Mouse (Mus musculus): ENCODE measurements around the gene Fat1.

Fat1 gene

DNA sequence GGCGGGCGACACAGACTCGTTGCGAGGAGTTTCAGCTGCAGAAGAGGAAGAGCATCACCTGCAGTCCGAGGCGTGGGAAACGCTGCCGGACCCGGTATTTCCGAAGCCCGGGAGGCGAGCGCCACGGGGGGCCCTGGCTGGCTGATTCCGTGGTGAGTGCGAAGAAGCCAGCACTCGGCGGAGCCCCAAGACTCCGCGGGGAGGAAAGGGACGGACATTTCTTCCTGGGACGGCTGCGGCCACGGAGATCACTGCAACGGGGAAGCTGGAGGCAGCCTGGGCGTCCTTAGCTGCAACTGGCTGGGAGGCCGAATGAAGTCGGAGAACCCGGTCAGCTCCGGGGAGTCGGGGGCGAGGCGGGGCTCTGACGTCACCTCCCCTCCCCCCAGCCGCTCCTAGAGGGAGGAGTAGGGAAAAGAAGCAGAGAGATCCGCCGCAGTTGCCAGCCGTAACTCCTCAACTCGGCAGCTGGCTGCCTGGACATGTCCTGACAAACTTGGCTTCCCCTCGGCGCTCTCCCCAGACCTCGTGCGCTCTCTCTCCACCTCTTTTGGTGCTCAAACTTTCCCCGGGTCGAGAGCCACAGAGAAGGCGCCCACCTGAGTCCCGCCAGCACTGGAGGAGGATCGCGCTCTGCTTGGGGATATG lies at the start of gene Fat1:
TSS of gene Fat1 (plus strand) at position 598 of the 648 bp plus-strand sequence.
- peak; percentile 97 for DNase-seq

DNA sequence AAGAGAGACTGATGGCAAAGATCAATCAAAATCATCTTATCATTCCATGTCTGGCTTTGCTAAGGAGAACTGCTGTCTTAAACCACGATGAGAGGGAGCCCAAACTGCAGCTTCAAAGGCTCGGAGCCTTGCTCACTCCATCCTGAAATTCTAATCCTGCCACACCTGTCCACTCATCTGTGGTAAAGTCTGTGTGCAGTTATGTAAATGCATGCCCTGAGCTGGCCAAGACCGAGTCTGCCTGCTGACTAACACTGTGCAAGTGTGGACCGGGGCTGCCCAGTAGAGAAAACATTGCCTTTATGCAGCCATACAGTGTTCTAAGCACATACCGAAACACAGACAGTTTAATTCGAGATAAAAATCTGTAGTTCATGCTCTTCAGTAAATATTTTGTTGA lies 40.6 kb upstream of the Fat1 start:
- peak in 1 of 2 experiments; percentile 19 for DNase-seq

DNA sequence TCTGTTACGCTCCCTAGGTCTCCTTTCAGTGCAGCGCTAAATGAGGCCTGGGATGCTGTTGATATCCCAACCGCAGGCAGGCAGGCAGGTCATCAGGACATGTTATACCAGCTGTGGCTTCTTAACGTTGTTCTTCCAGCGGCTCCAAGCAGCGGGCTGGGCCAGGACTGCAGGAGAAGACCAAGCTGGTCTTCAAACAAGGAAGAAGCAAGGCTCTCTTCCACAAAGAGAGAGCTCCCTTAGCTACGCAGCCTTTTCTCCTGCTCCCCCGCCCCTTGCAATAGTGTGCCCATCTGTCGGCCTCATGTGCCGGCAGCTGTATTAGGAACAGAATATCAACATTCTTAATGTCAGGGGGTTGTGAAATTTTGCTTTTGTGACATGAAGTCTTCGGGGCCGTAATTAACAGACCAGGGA lies 35.7 kb upstream of the Fat1 start:
- peak; percentile 38 to 54 for DNase-seq

DNA sequence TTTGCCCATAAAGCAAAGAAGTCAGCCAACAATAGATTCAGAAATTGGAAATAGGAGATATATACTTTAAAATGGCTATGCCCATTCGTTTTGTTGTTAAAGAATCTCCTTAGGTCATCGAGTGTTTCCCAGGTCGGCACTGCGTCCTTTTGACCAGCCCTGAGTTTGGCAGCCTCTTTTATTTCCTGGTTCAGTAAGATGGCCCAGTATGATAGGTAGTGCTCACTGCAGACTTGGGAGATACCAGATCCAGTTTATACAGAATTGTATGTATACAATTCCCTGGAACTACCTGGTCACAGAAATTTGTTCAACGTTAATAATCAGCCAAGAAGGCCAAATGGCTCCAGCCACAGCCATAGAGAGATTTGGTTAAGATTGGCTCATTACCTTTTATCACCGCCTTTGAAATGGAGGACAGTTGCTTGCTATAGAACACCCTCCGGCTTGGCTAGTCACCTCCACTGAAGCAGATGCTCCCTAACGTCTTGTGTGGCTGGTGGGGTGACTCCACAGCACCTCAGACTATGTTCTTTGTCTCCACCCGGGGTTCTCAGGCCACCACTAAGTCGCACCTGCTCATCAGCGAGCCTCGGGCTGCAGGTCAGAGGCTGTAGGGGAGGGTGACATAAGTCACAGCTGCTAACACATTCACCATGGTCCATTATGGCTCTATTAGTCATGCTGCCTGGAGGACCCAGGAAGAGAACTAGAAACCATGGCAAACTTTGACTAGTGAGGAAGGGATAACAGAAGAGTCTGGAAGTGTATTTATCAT lies 23.9 kb upstream of the Fat1 start:
- DNase-seq = no peak

DNA sequence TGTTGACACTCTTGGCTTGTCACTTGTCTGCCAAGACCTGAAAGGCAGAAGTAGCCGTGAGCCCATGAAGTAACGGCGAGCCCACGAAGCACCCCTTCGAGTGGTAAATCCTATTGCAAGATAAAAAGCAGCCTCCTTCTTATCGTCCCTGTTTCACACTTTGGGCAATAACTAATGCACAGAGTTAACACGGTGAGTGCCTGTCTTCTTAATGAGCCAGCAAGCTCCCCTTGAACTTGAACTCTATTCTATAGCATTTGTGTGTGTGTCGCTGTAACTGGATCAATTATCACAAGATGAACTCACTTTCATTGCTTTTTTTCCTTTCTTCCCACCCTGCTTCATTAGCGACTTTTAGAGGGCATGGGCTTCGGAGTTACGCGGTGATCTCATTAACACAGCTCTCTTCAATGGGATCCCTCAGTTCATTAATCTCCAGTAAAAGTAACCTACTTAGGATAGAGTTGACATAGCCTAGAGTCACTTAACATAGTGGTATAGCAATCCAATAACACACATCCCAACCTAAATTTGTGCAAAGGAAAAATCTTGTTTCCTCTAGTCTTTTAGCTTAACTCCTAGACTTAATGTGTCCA lies 15.7 kb upstream of the Fat1 start:
- DNase-seq = no peak

DNA sequence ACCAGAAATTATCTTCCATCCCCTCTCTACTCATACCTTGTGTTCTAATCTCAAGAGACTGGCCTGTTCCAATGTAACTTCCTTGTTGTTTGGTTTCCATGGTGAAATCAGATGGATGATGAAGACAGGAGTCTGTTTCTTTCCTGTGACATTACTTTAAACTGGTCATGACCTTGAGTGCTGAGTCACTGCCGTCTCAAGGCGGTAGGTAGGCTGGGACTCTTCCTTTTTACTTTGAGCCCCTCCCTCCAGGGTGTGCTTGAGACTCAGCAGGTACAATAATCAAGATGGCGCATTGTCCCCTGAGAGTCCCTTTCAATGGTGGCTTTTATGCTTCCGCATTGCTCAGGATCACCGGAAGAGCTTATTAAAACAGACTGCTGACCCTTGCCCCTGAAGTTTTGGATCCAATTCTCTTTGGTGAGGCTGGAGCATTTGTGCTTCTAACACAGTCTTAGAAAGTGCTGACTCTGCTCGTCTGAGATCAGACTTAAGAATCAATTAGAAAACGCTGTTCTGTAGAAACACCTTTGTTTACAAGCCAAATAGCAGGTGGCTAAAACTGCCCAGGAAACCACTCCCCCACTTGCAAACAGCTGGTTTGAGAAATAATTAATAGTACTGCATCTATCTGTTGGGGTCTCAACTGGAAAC lies 14.7 kb upstream of the Fat1 start:
- no peak for DNase-seq

DNA sequence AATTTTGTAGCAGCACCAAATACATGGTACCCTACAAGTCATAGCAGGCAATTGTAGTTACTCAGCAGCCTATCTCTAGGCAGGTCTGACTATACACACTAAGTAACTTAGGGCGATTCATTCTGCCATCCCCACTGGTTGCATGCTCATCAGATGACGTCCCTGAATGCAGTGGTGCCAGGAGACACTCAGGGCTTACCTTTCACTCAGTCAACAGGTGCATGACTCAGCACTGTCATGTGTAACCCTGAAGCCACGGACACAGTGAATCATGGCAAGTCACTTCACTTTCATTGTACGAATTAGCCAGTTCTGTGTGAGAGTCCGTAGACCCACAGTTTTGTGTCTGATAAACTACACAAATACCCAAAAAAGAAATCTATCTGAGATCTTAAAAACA lies 10.3 kb upstream of the Fat1 start:
- no peak for DNase-seq

DNA sequence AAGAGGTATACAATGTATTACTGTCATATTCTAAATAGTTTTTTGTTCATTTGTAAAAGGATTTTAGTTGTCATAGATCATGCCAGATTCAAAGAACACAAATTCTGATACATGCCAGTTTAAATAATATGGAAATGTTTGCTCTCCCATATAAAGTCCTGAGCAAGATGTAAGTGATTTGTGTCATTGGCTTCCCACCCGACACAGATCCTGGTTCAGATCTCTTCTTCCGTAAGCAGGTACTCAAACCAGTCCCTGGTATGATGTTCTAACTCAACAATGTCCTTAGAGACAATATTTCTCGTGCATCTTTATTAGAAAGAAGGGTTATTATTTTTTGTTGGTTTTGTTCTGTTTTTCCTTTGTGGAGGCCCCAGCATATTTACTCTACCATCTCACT lies 5.2 kb upstream of the Fat1 start:
- DNase-seq = no peak

DNA sequence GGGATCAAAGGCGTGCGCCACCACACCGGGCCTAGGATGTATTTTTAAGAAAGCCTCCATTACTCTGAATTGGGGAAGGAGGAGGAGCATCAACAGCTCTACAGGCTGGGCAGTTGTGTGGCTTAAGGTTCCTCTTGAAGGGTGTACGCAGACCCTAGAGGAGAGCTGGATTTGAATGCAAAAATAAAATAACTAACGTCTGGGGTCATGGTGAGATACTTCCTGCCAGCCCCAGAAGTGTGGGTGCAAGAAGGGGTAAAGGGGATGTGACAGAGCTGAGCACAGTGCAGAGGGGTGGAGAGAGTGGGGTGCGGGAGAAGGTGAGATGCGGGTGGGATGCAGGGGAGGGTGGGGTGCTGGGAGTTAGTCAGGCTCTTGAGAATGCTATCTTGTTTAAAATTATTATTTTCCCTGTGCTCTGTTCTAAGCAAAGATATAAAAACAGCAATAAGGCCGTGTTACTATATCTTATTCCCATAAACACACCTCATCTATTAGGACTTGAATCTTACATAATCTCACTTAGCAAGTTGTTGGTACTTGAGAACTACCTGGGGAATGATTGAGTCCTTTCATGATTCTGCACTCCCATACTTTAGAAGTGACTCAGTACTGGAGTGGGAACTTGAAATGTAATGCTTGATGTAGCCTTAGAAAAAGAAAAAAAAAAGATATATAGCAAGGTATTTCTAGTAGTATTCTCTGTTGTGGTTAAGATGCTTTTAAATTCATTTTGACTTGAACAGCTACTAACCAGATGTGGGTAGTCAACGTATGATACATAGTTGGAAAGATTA lies 2.5 kb upstream of the Fat1 start:
- DNase-seq = no peak

DNA sequence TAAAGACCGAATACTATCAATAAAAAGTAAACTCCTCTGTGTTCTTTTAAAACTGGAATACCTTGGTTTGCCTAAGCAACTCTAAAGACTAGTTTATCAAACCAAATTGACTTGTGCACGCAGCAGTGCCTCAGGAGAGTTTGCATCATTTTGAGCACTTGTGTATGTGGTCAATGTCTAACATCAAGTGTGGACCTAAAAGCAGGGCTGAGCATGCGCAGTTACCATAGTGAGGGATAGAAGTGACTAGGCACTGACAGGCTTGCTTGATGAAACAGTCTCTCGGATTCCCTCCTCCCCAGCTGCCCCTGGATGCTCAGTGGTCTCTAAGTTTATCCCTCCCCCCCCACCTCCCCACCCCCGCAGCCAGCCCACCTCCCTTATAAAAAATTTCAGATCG lies 1.8 kb upstream of the Fat1 start:
- DNase-seq = no peak

DNA sequence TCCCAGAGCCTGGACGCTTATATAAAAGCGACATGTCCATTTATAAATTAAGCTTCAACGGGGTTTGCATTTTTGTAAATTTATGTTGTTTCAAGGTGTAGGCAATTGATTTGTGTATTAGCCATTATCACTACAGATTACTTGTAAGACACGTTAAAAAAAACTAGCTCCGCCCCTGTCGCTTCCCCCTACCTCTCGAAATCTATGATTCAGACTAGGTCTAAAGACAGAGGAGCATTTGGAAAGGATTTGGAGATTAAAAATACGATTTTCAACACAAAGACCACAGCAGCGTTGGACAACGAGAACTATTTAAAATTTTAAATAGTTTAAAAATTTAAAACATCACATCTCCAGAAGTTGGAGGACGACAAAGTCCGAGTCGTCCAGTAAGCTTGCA lies 831 bp upstream of the Fat1 start:
- DNase-seq = peak in 1 of 2 experiments; percentile 26

DNA sequence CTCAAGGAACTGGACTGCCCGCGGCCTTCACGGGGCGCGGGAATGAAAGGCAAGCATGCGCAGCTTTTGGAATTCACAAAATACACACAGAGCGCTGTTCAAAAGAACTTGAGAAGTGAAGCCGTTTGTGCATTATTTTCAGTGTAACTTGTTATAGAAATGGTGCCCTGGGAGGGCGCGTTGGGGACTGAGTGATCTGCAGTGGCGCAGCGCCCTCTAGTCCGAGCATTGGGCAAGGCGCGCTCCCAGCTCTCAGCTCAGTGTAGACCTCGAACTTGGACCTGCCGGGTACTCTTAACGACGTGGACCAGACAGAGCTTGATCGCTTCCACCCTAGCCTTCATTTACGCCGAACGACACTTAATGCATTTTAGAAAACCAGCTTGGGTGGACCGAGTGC lies 494 bp downstream of the Fat1 start:
- peak; percentile 93 to 95 for DNase-seq

DNA sequence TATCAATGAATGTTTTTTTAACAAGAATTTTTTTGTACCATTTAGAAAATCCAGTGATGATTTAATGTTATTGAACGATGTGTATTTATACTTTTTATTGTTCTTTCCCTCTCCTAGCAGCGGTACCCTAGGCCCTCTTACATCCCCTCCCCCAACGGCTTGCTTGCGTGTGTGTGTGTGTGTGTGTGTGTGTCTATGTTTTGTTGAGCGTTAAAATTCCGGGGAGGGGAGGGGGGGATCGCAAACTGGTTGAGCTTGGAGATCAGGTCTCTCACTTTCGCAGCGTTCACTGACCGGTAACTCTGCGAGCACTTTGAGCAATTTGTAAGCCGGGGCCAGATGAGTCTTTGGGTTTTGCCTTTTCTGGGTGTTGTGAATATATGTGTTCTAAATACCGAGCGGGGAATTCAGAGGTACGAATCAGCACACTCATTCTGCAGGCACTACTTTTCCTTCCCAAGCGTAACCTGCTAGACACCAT lies 1.3 kb downstream of the Fat1 start:
- peak in 1 of 2 experiments; percentile 32 for DNase-seq

DNA sequence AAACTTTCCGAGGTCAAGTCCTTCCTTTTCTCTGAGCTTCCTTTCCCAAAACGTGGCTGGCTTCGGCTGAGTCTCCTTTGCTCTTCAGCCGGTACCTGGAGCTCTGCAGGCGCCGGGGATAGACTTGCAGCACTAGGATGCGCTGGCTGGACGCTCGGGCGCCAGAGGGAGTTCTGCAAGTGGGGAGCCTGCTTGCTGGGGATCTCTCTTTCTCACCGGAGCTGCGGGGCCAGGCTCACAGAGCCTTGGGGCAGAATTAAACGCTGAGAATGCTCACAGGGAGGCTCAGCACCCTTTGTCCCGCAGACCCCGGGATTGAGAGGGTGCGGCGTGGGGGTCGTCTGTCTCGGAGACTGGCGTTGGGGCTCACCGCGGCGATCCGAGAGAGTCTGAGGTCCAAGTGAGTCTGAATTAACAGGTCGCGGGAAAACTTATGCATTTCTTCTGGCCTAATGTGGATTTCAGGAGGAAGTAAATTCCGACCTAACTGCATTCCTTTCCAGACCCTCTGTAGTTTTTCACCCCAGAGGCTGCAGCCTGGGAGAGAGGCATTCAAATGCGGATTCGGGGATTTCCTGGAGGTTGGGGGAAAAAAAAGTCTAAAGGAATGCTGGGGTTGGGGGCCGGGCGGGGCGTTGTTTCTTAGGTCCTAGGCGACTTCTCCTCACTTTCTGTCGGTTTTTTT lies 2.0 kb downstream of the Fat1 start:
- DNase-seq = peak; percentile 76 to 85

DNA sequence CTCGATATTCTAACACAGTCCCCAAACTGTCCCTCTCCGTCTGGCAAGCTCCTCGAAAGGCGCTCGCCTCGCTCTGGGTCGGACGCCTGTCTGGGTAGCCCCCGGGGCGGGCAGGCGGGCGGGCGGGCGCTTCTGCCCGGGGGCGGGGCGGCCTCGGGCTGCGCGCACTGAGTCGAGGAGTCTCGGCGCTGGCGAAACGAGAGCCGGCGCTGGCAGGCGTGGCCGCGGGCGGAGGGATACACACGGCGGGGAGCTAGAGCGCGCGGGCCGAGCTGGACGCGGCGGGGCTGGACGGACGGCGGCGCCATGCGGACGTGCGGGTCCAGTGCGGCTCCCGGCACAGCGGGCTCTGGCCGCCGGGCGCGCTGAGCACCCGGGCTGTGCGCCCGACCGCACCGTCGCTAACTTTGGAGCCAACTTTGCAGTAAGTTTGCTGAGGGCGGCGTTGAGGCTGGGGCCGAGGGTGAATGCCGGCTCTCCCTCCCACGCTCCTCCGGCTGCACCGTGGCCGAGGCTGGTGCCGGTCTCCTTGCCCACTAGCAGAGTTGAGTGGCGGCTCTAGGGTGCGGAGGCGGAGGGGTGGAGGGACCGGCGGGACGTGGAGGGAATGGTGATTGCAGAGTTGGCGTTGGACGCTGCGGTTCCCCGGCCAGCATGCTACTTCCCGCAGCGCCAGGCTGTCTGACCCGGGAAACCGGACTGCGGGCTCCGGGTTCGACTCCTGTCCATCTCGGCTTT lies 2.8 kb downstream of the Fat1 start:
- DNase-seq = peak; percentile 96 to 98

DNA sequence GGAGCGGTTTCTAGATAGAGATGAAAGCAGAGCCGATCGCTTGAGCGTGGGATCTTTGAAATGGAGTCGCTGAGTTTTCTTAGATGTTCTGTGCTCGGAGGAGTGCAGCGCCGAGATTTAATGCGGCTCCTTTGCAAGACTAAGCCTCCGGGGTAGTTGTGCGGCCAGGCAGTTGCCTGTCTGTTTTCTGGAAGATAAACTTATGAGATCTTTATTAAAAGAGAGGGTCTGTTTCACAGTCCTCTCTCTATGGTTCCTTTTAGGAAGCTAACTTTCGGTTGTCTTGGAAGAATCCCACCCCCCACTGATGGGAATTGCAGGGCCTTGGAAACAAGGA lies 3.4 kb downstream of the Fat1 start:
- DNase-seq = no peak

DNA sequence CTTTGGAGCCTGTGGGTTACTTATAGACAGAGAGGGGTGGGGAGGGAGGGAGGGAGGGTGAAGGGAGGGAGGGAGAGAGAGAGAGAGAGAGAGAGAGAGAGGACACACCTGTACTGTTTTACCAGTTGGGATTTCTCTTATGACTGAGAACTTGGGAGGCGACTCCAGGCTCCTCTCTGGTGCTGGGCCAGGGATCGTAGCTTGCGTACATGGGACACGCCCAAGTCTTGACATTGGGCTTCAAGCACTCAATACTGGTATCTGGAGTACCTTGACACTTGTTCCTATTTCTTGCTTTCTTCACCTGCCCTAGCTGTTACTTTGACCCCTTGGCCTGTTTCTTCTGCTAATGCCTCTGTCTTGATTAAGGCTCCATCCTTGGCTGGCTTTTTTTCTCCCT lies 10.3 kb downstream of the Fat1 start:
- DNase-seq = no peak

DNA sequence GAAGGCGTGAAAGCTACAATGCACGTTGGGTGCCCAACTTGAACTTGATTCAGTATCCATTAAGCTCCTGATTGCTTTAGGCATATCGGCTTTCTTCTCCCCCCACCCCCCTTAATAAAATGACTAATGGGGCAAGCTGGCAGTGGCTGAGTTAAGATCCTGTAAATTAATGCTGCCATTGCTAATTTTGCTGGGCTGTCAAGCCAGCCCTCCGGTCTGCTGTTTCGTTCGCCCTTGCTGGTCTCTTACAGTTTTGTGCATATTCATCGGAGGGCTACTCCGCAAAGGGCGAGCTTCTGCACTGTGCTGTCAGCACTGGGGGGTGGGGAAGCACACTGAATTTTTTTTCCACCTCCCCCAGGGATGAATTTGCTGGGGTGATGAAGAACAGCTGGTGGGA lies 13.3 kb downstream of the Fat1 start:
- peak in 1 of 2 experiments; percentile 16 for DNase-seq

DNA sequence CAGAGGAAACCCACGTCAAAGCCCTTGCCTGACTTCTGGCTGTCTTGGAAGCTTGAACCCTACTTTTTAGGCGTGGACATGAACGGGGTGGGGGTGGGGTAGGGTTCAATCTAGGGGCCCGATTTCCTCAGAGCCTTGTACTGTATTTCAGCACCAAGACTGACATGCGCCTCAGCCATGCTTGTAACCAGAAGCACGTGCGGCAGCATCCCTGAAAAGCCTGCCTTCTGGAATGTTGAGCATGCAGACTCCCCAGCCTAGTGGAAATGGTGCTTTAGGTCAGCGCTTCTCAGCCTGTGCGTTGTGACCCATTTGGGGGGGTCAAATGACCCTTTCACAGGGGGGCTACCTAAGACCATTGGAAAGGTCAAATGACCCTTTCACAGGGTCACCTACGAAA lies 25.2 kb downstream of the Fat1 start:
- peak in 1 of 2 experiments; percentile 61 for DNase-seq

DNA sequence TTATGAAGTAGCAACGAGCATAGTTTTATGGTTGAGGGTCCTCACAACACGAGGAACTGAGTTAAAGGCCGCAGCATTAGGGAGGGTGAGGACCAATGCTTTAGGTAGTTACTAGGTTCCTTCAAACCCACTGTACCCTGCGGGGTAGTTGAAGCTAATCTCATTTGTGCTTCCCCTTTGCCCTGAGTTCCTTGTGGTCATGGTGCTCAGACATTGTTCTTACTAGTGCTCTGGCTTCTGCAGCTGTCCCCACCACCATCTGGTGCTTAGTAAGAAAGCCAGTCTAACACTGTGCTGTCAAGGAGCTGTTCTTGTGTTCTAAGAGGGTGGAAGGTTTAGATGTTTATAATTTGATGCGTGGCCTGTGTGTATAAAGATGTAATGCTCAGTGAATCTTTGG lies 25.7 kb downstream of the Fat1 start:
- no peak for DNase-seq

DNA sequence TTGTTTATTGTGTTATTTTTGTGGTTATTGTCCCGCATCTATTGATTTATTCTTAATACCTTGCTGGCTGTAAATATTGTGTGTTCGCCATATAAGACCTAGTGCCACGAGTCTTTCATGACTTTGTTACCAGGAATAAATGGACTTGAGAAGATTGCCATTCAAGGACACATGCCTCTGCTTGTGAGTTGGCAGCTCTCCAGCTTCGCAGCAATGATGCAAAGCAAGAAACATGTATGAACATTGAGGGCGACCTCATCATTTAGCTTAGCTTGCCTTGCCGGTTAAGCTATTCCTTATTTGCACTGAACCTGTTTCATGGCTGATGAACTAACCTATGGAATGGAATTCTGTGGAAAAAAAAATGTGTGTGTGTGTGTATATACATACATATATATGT lies 26.2 kb downstream of the Fat1 start:
- peak in 1 of 2 experiments; percentile 32 for DNase-seq
